Mouse (Mus musculus): ENCODE results near the gene Brd3.

Brd3 gene

DNA sequence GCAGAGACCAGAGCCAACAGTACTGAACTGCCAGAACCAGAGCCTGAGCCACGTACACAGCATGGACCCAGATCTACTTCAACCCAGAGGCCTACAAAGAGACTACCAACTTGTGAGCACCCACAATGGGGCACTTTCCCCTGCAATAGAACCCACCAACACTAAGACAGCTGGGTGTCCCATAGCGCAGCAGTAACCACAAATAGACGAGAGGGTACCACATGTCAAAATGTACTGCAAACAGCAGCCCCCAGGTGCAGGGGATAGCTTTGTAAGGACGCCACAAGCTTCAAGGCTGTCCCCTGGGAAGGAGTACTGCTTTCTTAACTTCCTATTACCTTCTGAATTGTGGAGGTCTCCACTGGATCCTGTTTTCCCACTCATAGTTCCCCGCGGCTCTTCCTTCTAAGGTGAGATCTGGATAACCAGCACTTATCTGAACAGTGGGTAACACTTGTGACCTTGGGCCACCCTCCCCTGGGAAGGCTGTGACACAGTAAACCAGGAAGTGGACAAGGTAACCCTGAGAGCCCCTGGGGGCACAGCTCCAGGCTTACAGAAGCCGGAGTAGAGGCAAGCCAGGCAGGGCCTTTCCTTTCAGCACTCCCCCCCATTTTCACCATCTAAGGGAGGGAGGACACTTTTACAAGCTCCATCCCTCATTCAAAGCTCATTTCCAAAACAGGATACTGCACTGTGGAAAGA is 34.2 kb downstream of the Brd3 start:
- ATAC-seq (ENCODE audit: insufficient number of reproducible peaks, low FRiP score, low TSS enrichment) = no peak

DNA sequence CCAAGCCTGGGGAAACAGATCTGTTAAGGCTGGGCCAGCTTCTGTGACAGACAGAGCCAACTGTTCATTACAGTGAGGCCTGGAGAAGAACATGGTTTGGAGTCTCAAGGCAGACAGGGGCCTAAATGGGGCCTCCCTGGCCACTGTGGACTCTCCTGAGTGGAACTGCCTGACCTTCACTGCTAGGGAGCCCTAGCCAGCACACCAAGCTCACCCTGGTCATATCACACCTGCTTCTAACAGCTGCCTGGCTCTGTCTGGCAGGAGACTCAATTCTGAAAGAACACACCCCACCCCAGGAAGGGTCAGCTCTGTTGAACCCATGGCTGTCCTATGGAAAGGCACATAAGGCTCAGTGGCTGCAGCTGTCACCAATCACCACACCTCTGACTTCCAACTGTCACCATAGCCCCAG is 36.3 kb downstream of the Brd3 start:
- ATAC-seq (ENCODE audit: insufficient number of reproducible peaks, low FRiP score, low TSS enrichment) = no peak

DNA sequence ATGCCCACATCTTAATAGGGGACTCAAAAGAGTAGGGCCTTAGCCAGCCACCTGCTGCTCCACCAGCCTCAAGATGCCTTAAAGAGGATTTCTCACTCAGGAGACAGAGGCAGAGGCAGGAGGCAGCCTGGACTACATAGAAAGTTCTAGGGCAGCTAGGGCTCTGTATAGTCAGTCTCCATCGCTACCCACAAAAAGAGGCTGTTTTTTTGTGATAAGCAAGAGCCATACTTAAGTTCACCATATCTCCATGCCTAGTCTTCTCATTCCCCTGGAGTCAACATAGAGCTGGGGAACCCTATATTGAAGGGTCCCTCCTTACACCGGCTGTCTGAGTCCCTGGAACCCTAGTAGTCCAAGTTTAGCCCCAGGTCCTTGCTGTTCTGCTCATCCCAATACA is 36.9 kb downstream of the Brd3 start:
- no peak for ATAC-seq (ENCODE audit: insufficient number of reproducible peaks, low FRiP score, low TSS enrichment)

DNA sequence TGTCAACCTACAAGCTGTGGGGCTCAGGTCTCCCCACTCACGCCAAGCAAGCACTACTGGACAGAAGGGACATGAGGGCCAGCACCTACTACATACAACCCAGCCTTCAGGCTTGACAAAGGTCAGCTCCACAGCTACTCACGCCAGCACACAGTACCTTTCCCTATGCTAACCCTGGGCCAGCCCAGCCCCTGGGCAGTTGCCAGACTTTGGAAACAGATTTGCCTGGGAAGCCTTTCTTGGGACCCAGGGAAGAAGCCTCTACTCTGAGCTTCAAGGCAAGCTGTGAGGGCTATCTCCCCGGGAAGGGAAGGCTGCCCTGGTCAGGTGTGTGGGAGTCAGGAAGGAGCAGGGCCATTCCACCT is 37.5 kb downstream of the Brd3 start:
- no peak for ATAC-seq (ENCODE audit: insufficient number of reproducible peaks, low FRiP score, low TSS enrichment)

DNA sequence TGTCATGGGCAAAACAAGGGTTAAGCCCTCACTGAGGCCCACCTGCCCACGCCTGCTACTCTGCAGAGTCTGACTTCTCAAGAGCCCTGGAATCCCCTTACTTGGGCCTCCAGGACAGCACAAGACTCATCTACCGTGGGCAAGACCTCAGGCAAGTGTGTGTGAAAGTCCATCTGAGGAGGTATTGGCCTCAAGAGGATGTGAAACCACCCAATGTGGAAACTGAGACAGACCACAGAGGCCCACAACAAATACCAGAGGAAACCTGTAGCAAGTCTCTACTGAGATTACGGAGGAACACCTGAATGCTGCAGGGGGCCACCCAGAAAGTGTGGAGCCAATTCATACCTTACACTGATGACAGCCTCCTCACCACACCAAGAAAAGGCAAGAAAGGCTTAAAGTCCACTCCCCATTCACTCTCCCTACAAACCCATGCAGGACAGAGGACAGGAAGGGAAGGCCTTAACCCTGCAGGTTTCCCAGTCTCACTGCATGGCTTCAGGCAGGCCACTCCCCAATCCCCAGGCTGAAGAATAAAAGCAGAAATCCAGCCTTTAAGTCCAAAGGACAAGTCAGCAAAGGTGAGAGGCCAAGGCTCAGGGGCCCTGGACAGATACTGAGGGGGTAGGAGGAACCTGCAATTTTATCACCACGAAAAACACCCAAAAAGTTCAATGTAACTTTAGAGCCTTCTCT is 38.0 kb downstream of the Brd3 start:
- no peak for ATAC-seq (ENCODE audit: insufficient number of reproducible peaks, low FRiP score, low TSS enrichment)

DNA sequence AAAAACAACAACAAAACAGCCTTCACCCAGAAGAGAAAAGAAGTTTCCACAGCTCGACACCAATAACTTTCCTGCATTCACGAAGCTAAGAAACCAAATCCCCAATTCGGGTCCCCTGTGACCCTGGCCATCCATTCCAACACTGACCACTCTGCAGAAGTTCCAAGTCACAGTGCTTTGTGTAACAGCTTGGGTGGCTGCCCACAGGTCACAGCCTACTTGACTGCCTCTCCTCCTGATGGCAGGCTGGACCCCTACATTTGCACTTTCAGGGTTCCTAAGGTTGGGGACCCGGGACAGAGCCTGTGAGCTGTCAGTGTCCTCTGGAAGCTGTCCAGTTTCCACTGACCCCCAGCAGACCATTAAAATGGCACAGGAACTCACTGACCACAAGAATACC is 44.6 kb downstream of the Brd3 start:
- no peak for ATAC-seq (ENCODE audit: insufficient number of reproducible peaks, low FRiP score, low TSS enrichment)

DNA sequence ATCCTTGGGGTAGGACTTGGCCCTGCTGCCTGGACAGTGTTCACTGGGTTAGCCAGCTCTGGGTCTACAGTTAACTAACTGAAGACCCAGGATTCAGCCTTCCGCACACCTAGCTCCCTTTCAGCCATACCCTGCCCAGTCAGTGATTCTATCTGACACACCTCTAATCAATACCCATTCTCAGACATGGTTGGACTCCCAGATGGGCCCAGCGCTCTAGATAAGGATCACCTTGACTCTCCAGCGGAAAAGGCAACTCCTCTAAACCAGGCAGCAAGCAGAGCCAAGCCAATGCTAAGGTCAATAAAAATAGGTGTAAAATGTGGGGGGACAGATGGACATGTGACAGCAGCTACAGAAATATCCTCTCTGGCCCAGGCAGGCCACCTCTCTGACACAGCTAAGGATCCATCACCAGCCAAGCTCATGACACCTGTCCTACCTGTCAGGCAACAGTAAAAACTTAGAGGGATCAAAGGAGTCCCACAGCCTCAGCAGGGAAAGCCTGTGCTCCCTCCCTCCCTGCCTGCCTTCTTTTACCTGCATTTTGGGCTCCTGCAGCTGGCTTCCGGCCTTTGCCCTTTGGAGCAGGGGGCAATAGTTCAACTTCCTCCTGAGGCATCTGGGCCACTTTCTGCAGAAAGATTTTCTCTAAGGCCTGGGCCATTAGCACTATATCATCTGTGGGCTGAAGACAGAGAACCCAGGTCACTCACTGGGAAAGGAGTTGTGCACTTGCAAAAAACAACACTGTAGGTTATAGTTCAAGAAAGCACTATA is 45.4 kb downstream of the Brd3 start:
- no peak for ATAC-seq (ENCODE audit: insufficient number of reproducible peaks, low FRiP score, low TSS enrichment)

DNA sequence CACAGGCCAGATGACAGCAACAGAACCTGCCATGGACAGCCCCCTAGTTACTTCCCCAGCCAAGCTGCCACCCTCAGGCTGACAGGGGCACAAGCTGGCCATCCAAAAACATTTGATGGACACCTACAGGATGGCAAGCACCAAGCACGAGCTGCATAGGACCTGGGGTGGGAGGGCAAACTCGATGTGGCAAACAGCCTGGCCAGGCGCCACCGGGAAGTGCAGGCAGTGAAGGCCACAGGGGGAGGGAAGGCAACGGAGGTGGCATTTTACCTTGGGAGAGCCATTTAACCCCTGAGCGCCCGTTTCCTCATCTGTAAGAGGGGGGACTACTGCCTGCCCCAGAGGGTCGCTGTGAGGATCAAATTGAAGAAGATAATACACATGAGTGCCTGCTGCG is 46.8 kb downstream of the Brd3 start:
- ATAC-seq (ENCODE audit: insufficient number of reproducible peaks, low FRiP score, low TSS enrichment) = no peak

DNA sequence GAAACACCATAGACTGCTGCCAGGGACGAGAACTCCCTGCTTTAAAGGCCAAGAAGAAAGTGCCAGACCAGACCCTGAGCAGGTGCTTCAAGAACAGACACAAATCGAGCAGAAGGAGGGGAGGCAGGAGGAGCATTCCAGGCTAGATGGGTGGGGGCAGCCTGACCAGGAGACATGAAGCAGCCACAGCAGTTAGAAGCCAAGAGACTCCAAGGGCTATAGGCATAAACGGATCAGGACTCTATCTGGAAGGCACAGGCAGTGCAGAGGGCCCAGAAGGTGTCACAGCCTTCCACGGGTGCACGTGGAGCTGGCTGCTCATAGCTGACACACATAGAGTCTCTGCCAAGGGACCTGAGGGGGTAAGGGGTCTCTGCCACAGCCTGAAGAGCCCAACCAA is 47.3 kb downstream of the Brd3 start:
- no peak for ATAC-seq (ENCODE audit: insufficient number of reproducible peaks, low FRiP score, low TSS enrichment)

DNA sequence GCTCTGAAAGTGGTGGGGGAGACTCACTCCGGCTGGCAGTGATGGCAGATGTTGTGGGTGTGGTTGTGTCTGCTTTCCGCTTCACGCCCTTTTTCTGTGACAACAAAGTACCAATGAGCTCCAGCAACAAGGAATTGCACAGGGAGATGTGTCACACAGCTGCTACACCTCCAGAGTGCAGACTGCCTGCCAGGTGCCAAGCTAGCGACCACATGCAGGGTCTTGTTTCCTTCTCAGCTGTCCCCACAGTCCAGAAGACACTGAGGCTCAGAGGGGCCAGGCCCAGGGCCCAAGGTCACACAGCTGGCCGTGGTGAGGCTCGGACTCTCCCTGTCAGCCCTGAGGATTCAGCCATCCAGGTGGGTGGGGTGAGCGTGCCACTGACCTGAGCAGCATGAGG is 47.7 kb downstream of the Brd3 start:
- no peak for ATAC-seq (ENCODE audit: insufficient number of reproducible peaks, low FRiP score, low TSS enrichment)

DNA sequence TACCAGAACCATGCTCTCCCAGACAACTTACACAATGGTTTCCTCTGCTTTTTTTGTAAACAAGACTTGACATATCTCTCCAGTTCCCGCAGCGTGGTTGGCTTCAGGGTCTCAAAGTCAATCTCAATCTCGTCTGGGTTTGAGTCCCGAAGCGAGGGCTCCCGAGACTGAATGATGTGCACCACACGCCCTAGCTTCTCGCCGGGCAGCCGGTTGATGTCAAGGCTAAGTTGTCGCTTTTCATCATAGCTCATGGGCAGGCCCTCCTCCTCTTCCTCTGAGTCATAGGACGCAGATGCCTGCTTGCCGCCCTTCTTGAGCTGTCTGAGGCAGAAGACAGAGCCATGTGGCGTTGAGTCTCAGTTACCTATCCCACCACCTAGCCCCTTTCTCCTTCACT is 57.2 kb downstream of the Brd3 start:
- ATAC-seq (ENCODE audit: insufficient number of reproducible peaks, low FRiP score, low TSS enrichment) = no peak

DNA sequence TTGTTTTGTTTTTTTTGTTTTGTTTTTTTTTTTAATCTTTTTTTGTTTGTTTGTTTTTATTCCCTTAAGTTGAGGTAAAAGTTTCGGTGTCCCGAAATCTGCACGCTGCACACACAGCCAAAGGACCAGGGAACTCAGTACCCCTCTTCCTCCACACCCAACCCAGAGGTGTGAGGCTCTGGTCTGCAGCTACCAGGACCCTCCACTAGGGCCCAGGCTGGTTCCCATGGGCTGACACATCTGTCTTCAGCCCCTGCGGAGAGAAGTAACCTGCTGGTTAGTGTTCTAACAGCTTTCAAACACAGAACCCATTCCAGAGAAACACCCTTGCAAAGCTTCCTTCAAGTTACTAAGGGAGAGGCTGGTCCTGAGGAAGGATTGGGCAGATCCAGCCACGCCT is 59.7 kb downstream of the Brd3 start:
- no peak for ATAC-seq (ENCODE audit: insufficient number of reproducible peaks, low FRiP score, low TSS enrichment)

DNA sequence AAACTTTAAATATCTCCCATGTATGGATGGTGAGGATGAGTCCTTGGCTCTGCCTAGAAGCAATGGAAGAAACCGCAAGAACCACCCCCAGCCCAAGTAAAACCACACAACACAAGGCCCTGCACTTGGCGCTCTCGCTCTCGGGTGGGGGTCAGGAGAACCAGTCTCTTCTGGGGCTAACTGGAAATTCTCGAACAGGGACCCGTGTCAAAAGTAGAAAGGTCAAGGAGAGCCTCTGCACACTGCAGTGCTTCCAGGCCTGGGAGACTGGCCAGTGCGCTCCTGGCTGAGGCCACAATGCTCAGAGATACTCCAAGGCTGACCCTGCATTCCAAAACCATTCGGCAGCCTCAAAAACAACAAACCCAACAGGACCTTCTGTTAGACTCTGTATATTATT is 60.6 kb downstream of the Brd3 start:
- no peak for ATAC-seq (ENCODE audit: insufficient number of reproducible peaks, low FRiP score, low TSS enrichment)

DNA sequence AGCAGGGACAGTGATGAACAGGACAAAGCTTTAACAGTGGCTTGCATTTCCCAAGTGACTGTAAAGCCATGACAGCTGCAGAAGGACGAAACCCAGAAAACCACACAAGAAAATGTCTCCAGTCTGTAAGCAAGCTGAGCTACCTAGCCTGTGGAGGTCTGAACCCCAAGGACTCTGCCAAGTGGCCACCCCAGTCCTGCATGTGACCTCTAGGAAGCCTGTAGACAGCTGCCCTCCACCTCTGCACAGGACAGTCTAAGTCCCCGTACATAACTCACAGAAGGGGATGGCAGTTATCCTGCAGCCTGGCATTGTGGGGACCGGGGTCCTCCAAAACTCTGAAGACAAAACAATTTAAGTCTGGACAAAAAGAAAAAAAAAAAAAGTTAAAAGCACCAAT is 61.6 kb downstream of the Brd3 start:
- ATAC-seq (ENCODE audit: insufficient number of reproducible peaks, low FRiP score, low TSS enrichment) = no peak

DNA sequence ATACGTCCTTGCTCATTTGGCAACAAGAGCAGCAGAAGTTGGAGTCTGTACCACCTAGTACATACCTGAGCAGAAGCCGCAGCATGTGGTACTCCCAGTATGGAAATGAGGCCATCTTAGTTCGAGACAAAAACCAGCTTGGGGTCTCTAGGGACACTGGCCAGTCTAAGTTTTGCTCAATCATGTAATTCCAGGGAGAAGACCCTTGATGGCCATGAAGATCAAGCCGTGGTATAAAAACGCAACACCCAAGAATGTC is 64.1 kb downstream of the Brd3 start:
- ATAC-seq (ENCODE audit: insufficient number of reproducible peaks, low FRiP score, low TSS enrichment) = no peak

DNA sequence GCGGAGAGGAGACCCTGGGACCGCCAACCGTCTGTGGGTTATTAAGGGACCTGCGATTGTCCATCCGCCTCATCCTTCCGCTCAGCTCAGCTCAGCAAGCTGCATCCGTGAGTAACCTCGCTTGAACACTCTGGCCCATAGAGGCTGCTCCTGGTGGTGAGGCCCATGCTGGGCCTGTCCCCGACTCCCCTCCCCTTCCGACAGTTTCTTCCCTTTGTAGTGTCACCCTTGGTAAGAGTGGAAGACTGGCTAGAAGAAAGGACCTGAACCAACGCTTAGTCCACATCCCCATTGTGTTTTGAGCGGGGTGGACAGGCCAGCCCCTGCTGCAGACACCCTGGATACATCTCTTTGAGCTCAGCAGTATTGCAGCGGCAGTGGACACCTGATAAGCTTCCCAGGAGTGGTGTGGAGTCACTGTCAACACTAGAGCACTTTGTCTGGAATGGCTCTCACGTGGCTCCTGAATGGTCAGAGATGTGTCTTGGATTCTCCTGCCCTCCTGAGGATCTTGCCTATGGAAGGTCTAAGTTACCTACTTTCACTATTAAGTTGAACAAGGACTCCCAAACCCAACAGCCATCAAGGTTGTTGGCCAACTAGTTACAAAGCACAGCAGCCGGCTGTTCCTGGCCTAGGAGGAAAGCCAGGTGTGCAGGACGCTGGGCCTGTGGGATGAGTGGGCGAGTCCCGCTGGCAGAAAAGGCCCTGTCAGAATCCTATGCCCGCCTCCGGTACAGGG is 64.6 kb downstream of the Brd3 start:
- peak; percentile 16; the same call in 1 of the 2 replicates for ATAC-seq (ENCODE audit: insufficient number of reproducible peaks, low FRiP score, low TSS enrichment)

DNA sequence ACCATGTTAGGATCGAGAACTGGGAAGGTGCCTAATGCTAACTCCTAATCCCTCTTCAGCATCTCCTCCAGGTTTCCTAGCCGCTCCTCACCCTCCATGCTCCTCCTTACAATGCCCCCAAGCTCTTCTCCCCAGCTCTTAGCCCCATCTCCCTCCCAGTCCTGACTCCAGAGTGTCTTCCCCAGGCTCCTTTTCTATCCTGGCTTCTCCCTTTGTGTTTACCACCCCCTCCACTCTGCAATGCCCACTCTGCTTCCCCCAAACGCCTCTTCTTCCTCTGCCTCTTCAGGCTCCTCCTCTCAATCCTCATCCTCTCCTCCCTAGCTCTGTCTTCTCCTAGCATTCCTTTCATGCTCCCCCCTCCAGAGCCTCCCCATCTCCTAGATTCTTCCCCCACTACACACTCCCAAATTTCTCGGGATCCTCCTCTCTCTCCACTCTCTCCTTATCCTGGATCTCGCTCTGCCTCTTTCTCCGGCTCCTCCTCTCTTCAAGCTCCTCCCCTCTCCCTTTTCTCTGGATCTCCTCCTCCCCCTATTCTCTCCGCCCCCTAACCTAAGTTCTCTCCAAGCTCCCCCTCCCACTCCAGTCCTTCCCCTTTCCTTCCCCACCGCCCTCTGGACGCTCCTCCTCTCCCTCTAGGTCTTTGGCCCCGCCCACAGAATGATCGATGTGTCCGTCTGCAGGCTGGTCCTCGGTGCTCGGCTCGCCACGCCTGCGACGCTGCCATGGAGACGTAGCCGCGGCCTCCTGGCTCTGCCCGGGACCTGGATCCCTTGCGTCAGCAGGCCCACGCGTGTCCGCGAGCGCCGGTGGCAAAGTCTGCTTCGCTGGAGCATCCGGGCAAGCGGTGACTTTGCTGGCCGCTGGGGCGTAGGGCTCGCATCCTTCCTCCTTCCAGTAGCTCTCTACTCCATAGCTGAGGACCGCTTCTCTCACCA is 65.4 kb downstream of the Brd3 start, which contains the start of gene Brd3os:
Gene Brd3os (plus strand): TSS at position 558 of the 941 bp plus-strand sequence.
- peak; percentile 93 for ATAC-seq (ENCODE audit: insufficient number of reproducible peaks, low FRiP score, low TSS enrichment)

DNA sequence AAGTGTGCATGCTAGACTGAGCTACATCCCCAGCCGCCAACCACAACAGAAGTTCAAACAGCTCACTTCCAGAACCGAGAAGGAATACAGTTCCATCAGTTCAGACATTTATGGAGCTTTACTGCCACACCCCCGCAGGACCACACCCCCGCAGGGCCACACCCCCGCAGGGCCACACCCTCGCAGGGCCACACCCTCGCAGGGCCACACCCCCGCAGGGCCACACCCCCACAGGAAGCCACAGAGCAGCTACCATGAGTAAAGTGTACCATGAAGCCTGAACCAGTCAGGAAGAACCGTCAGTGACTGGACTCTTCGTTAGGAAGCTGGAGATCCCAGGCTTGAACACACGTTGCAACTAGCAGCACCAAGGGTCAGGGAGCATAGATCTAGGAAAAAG is 69.2 kb downstream of the Brd3 start:
- no peak for ATAC-seq (ENCODE audit: insufficient number of reproducible peaks, low FRiP score, low TSS enrichment)

DNA sequence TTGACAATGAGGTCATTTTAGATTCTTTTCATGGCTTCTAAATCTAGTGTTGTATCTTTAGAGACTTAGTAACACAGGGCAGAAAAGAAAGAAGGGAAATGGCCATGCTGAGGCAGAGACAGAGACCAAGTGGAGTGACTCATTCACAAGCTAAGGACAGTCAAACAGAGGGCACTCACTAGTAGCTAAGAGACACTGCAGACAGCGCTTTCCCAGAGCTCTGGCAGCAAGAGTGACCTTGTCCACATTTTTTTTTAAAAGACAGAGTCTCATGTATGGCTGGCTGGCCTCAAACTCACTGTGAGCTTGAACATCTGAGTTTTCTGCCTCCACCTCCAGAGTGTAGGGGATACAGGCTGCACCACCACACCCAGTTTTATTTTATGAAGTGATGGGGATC is 69.6 kb downstream of the Brd3 start:
- ATAC-seq (ENCODE audit: insufficient number of reproducible peaks, low FRiP score, low TSS enrichment) = no peak

DNA sequence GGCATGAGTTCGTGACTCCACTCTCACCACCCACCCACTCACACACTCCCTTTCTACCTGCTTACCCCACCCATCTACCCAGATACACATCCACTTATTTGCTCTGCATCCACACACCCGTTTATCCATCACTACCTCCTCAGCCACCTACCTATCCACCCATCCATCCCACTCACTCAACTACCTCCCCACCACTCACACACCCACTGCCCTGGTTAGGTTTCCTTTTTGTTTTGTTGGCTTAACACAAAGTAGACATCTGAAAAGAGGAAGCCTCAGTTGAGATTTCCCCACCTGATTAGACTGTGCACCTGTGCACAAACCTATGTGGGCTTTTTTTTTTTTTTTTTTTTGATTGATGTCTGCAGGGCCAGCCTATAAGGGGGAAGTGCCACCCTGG is 74.9 kb downstream of the Brd3 start:
- ATAC-seq (ENCODE audit: insufficient number of reproducible peaks, low FRiP score, low TSS enrichment) = no peak
